Mouse (Mus musculus) thymus, postnatal 10 days (tissue): ENCODE results near the gene Ptk6.
"Not testable (repeated sequence)": the region's sequence is repeated elsewhere in the genome, so short reads cannot be mapped to it uniquely, and the experiment has no call there.

Source experiments
- DNase-seq, 2 experiments: peaks; one replicate each; pipeline ENCODE4 v3.0.0; 2021; ENCODE audit warnings: low spot score in 2 of 2

Gene Ptk6

GRCm38 (mm10) chr2:181219538-181220216 lies 17.1 kb upstream of the Ptk6 start, which contains the start of gene Fndc11:
Fndc11 (plus strand) TSS chr2:181220013.
- DNase-seq = peak; percentile 90 to 94

- DNase-seq = no peak
Measured at GRCm38 (mm10) chr2:181218881-181219485, 16.4 kb upstream of the Ptk6 start.

- no peak for DNase-seq
Measured at GRCm38 (mm10) chr2:181216037-181216436, 13.4 kb upstream of the Ptk6 start.

- DNase-seq = peak in 1 of 2 experiments; percentile 26
Measured at GRCm38 (mm10) chr2:181213021-181213445, 10.4 kb upstream of the Ptk6 start, which contains the start of gene Srms. Srms (minus strand) TSS chr2:181213185.

GRCm38 (mm10) chr2:181212389-181213020 lies 9.9 kb upstream of the Ptk6 start:
- DNase-seq = no peak

- no peak for DNase-seq
Measured at GRCm38 (mm10) chr2:181206118-181206517, 3.5 kb upstream of the Ptk6 start.

- DNase-seq = no peak
Measured at GRCm38 (mm10) chr2:181205678-181206077, 3.1 kb upstream of the Ptk6 start.

GRCm38 (mm10) chr2:181202886-181203285 lies 297 bp upstream of the Ptk6 start:
- no peak for DNase-seq

- DNase-seq = no peak
Measured at GRCm38 (mm10) chr2:181201606-181202005, 983 bp downstream of the Ptk6 start.

GRCm38 (mm10) chr2:181196628-181197300 lies 5.8 kb downstream of the Ptk6 start:
- no peak for DNase-seq

GRCm38 (mm10) chr2:181193044-181193443 lies 9.5 kb downstream of the Ptk6 start:
- DNase-seq = no peak

GRCm38 (mm10) chr2:181191936-181192335 lies 10.7 kb downstream of the Ptk6 start:
- DNase-seq = no peak

- DNase-seq = not testable (repeated sequence)
Measured at GRCm38 (mm10) chr2:181191385-181191784, 11.2 kb downstream of the Ptk6 start.

- no peak for DNase-seq
Measured at GRCm38 (mm10) chr2:181189321-181189720, 13.3 kb downstream of the Ptk6 start.

GRCm38 (mm10) chr2:181188681-181189080 lies 13.9 kb downstream of the Ptk6 start:
- DNase-seq = no peak

GRCm38 (mm10) chr2:181187121-181188000 lies 15.2 kb downstream of the Ptk6 start, which contains the start of gene Ppdpf:
Ppdpf (plus strand) TSS chr2:181187247.
- DNase-seq = peak; percentile 90 to 93

GRCm38 (mm10) chr2:181186635-181187034 lies 16.0 kb downstream of the Ptk6 start:
- peak; percentile 81 to 85 for DNase-seq

- DNase-seq = no peak
Measured at GRCm38 (mm10) chr2:181180898-181181297, 21.7 kb downstream of the Ptk6 start.

- DNase-seq = no peak
Measured at GRCm38 (mm10) chr2:181178471-181178870, 24.1 kb downstream of the Ptk6 start.

GRCm38 (mm10) chr2:181178015-181178414 lies 24.6 kb downstream of the Ptk6 start:
- no peak for DNase-seq

- DNase-seq = no peak
Measured at GRCm38 (mm10) chr2:181174646-181175045, 27.9 kb downstream of the Ptk6 start.
